28 mouse cellular contexts compared by ENCODE assay signal in the genomic region with DNA sequence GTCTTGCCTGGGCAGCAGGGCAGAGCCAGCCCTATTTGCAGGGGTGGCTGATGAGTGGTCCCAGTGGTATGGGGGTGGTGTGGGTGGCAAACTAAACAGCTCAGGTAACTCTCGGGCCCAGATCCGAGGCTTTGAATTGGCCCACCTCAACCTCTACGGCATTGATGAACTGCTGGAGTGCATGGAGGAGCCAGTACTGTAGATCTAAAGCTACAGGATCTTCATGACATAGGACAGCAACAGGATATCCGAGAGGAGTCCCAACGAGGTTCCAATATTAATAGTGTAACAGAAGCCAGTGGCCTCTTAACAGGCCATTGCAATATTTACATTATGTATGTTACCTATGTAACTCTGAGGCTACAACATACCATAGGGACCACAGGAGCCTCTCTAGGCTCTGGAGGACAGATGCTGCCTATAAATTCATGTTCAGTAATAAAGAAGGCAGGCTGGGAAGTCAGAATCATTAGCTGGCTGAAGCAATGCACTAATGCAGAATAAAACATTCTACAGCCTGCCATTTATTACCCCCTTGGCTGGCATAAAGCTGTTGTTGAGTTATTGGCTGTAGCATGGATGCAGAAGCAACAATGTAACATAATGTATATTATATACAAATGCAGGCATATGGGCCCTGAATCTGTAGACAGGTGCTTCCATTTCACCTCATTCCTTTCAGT.
DNase-seq lines count a peak whose midpoint lies in the region; ATAC-seq lines count a peak whose summit lies in the region.
"Had no signal": no experiment of that assay in that cellular context is flagged by ENCODE, and none has a peak within 500 bp of the region (broad histone marks: within the 10 kb centered on the region; RNA-seq: fewer than 3 reads in every experiment).

No protein-coding gene starts in this region.

- peak overlapping the region; percentile 50 for H3K27ac ChIP-seq in neural tube, embryonic 13.5 days (replicated peaks)
- H3K27ac ChIP-seq in neural tube, embryonic 15.5 days (replicated peaks): peak overlapping the region; percentile 38; the same call in 1 of the 2 replicates
- H3K27ac ChIP-seq: embryonic facial prominence, embryonic 13.5 days; embryonic facial prominence, embryonic 15.5 days; forebrain, embryonic 10.5 days; forebrain, embryonic 12.5 days had no signal

- peak; percentile 89 for ATAC-seq in neural tube, embryonic 13.5 days (ENCODE audit: low read depth)
- ATAC-seq in neural tube, embryonic 15.5 days (ENCODE audit: low FRiP score): peak; percentile 79
- ATAC-seq: activated CD4-positive, CD25-positive, alpha-beta regulatory T cell, adult 4 months; CD4-positive, CD25-positive, alpha-beta regulatory T cell, adult 4 months; forebrain, embryonic 14.5 days; forebrain, postnatal 0 days; Patski had no signal

- intact Hi-C loops in heart, postnatal 10 days (cut with DNase I): no loop called here

- peaks cover 9% of the 10 kb centered on the region for H3K4me1 ChIP-seq in neural tube, embryonic 13.5 days (replicated peaks)
- H3K4me1 ChIP-seq in neural tube, embryonic 15.5 days: peaks cover 8% of the 10 kb centered on the region
- H3K4me1 ChIP-seq: embryonic facial prominence, embryonic 13.5 days; embryonic facial prominence, embryonic 15.5 days; forebrain, embryonic 10.5 days; forebrain, embryonic 12.5 days had no signal

- no peak overlapping the region for H3K4me3 ChIP-seq in neural tube, embryonic 13.5 days
- H3K4me3 ChIP-seq in neural tube, embryonic 15.5 days (replicated peaks): no peak overlapping the region
- H3K4me3 ChIP-seq: embryonic facial prominence, embryonic 13.5 days; embryonic facial prominence, embryonic 15.5 days; erythroblast, embryonic 14.5 days; forebrain, embryonic 10.5 days; forebrain, embryonic 12.5 days had no signal

- no peak overlapping the region for H3K9ac ChIP-seq in neural tube, embryonic 13.5 days
- no peak overlapping the region for H3K9ac ChIP-seq in neural tube, embryonic 15.5 days (replicated peaks)
- H3K9ac ChIP-seq: embryonic facial prominence, embryonic 13.5 days; embryonic facial prominence, embryonic 15.5 days; forebrain, embryonic 12.5 days; forebrain, postnatal 0 days had no signal

- no peaks in the 10 kb centered on the region for H3K27me3 ChIP-seq in neural tube, embryonic 13.5 days
- H3K27me3 ChIP-seq in neural tube, embryonic 15.5 days (replicated peaks): no peaks in the 10 kb centered on the region
- H3K27me3 ChIP-seq: CH12.LX; embryonic facial prominence, embryonic 13.5 days; embryonic facial prominence, embryonic 15.5 days; forebrain, embryonic 12.5 days had no signal

- no peaks in the 10 kb centered on the region for H3K36me3 ChIP-seq in neural tube, embryonic 13.5 days
- H3K36me3 ChIP-seq in neural tube, embryonic 15.5 days: no peaks in the 10 kb centered on the region
- H3K36me3 ChIP-seq: embryonic facial prominence, embryonic 13.5 days; embryonic facial prominence, embryonic 15.5 days; forebrain, embryonic 10.5 days; forebrain, embryonic 12.5 days; G1E had no signal

- no peaks in the 10 kb centered on the region for H3K9me3 ChIP-seq in neural tube, embryonic 13.5 days
- no peaks in the 10 kb centered on the region for H3K9me3 ChIP-seq in neural tube, embryonic 15.5 days (replicated peaks)
- H3K9me3 ChIP-seq: embryonic facial prominence, embryonic 13.5 days; embryonic facial prominence, embryonic 15.5 days; forebrain, embryonic 10.5 days; forebrain, embryonic 12.5 days; G1E had no signal

- H3K4me2 ChIP-seq in neural tube, embryonic 13.5 days: no peak overlapping the region
- no peak overlapping the region for H3K4me2 ChIP-seq in neural tube, embryonic 15.5 days
- H3K4me2 ChIP-seq: embryonic facial prominence, embryonic 13.5 days; embryonic facial prominence, embryonic 15.5 days; forebrain, embryonic 12.5 days had no signal

- DNase-seq in heart, adult 11 months: peak; percentile 57
- no peak for DNase-seq in heart, postnatal 10 days
- no peak for DNase-seq in adrenal gland, postnatal 4 days (ENCODE audit: low spot score in 2 of 2)
- DNase-seq: adrenal gland, adult 8-10 months; adrenal gland, postnatal 14 days; adrenal gland, postnatal 36 days; B cell, adult 2 months; cerebellum, adult 11 months; cerebellum, adult 18-20 months; cerebellum, adult 8-10 months; cerebellum, adult 9-11 months; cerebellum, postnatal 14 days; cerebellum, postnatal 36 days; embryo, embryonic 11 days; forebrain, postnatal 0 days had no signal

- WGBS in neural tube, embryonic 13.5 days: 80% methylated on average over 5 of the region's 5 CpGs
- WGBS in neural tube, embryonic 15.5 days: 66% methylated on average over 5 of the region's 5 CpGs
